Mouse (Mus musculus): ENCODE measurements at regions not wholly inside any gene's neighbourhood (a gene's known extent, or its start where the extent isn't known, plus 50 kb on each side); places are given as distances from the start of the nearest gene placed in this dataset.

DNA sequence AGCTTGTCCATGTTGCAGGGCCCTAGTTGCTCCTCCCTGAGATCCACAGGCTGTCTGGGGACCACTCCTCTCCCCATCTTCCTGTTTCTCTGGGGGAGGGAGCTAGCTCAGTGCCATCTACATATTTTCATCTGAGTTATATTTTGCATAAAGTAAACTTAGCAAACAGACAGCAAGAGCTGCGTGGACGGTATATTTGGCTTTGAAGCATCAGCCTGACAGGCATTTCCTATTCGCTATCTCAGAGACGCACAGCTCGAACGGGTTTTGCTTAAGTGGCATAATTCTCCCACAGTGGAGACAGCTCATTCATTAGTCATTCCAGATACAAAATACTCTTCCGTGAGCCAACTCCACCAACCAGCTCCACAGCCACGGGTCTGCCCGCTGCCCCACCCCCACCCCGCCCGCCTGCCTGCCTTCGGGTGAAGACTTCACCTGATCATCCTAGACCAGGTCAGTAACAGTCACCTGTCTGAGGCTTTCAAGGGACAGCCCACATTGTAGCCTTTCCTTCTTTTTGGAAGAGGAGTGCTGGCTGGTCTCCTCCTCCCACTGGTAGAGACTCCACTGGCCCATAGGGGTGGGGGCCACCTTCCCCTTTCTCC is 64.5 kb upstream of the Vps8 start:
- peaks cover 29% of the 10 kb centered on the region for H3K27me3 ChIP-seq (ENCODE audit: insufficient read depth, low read length)
- no peak overlapping the region for H3K4me3 ChIP-seq (replicated peaks; ENCODE audit: low read length)
- no peaks in the 10 kb centered on the region for H3K9me3 ChIP-seq (ENCODE audit: low read length)
- peaks cover 4% of the 10 kb centered on the region for H3K4me1 ChIP-seq (replicated peaks; ENCODE audit: low read depth, low read length)
- no peaks in the 10 kb centered on the region for H3K36me3 ChIP-seq (ENCODE audit: insufficient read depth, low read length)
- TF ChIP-seq POU5F1 (IDR thresholded peaks at IDR 0.05; ENCODE audit: borderline replicate concordance, low read length) (no peak), CTCF (conservative IDR thresholded peaks at IDR 0.05; ENCODE audit: low read length) (no peak), NANOG (IDR thresholded peaks at IDR 0.05; ENCODE audit: borderline replicate concordance, low read length) (no peak)

DNA sequence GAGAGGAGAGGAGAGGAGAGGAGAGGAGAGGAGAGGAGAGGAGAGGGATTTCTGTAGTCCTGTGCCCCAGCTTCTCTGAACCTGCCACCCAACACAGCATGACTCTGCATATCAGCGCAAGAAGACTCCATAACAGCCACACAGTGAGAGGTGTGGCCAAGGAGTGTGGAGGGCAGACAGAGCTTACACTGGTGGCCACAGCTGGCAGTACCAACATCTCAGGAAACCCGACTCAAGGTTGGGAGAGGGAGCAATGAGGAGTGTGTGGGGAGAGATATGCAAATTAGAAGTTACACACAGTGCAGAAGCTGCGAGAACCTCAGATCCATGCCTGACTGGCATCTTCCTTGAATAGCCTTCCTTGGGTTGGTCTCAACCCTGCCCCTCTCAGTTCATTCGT is 63.5 kb upstream of the Vps8 start:
- peaks cover 31% of the 10 kb centered on the region for H3K27me3 ChIP-seq (ENCODE audit: insufficient read depth, low read length)
- no peaks in the 10 kb centered on the region for H3K36me3 ChIP-seq (ENCODE audit: insufficient read depth, low read length)
- no peaks in the 10 kb centered on the region for H3K4me1 ChIP-seq (replicated peaks; ENCODE audit: low read depth, low read length)
- no peaks in the 10 kb centered on the region for H3K9me3 ChIP-seq (ENCODE audit: low read length)
- no peak overlapping the region for H3K4me3 ChIP-seq (replicated peaks; ENCODE audit: low read length)
- no peak for TF ChIP-seq CTCF (conservative IDR thresholded peaks at IDR 0.05; ENCODE audit: low read length)
- TF ChIP-seq POU5F1 (IDR thresholded peaks at IDR 0.05; ENCODE audit: borderline replicate concordance, low read length), result no peak
- no peak for TF ChIP-seq NANOG (IDR thresholded peaks at IDR 0.05; ENCODE audit: borderline replicate concordance, low read length)

DNA sequence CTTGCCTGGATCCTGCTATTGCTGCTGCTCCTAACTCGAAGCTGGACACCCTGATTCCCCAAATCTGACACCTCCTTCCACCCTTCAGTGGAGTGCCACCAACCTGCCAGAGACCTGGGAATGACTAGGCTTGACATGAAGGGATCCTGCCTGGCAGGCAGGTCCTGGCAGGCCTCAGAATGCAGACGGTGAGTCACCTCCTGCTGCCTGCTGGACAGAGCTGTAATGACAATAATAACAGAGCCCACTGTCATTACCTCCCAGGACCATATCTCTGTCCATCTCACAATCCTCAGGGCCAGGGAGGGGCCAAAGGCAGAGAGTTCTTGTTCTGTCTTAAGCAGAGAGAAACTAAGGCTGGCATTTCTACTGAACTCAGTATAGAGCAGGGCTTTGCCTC is 61.5 kb upstream of the Vps8 start:
- Histone ChIP-seq H3K36me3 (ENCODE audit: insufficient read depth, low read length) (no peaks in the 10 kb centered on the region), H3K27me3 (ENCODE audit: insufficient read depth, low read length) (peaks cover 24% of the 10 kb centered on the region)
- no peak for TF ChIP-seq CTCF (conservative IDR thresholded peaks at IDR 0.05; ENCODE audit: low read length)
- TF ChIP-seq POU5F1 (IDR thresholded peaks at IDR 0.05; ENCODE audit: borderline replicate concordance, low read length), result no peak
- no peak for TF ChIP-seq NANOG (IDR thresholded peaks at IDR 0.05; ENCODE audit: borderline replicate concordance, low read length)

DNA sequence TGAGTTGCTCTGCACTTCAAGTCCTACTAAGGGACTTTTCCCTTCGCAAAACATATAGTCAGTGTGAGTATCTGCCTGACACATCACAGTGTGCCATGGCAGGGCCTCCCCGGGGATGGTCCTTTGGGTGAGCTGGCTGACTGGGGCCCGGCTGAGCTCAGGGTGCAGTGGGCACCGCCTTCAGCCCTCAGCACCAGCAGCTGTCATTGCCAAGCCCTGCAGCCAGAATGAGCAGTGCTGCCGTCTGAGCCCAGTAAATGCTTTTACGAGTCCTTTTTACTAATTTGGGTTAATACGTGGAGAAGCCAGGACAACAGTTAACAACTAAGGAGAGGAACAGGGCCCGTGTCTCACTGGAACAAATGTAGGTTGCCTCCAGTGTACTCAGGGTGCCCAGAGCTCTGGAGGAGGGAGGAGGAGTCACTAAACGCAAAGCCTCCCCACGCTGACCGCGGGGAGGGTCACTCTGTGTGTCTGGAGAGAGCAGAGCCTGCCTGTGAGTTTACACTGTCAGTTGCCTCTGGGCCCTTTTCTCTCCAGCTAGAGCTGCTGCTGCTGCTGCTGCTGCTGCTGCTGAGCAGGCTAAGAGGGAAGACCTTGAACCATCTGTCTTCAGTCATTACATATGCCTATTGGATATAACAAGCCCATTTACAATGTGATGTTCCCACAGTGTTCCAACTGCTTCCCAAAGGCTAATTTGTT is 60.1 kb upstream of the Vps8 start:
- no peak overlapping the region for H3K4me3 ChIP-seq (replicated peaks; ENCODE audit: low read length)
- peaks cover 21% of the 10 kb centered on the region for H3K27me3 ChIP-seq (ENCODE audit: insufficient read depth, low read length)
- H3K4me1 ChIP-seq (replicated peaks; ENCODE audit: low read depth, low read length), result peaks cover 8% of the 10 kb centered on the region; the same call in 1 of the 2 replicates
- TF ChIP-seq NANOG (IDR thresholded peaks at IDR 0.05; ENCODE audit: borderline replicate concordance, low read length) (no peak), POU5F1 (IDR thresholded peaks at IDR 0.05; ENCODE audit: borderline replicate concordance, low read length) (no peak), CTCF (conservative IDR thresholded peaks at IDR 0.05; ENCODE audit: low read length) (no peak)
- H3K36me3 ChIP-seq (ENCODE audit: insufficient read depth, low read length), result no peaks in the 10 kb centered on the region
- H3K9me3 ChIP-seq (ENCODE audit: low read length), result no peaks in the 10 kb centered on the region

More for the DNA sequence above, 61.5 kb upstream of the Vps8 start:
- Histone ChIP-seq H3K4me1 (replicated peaks; ENCODE audit: low read depth, low read length) (no peaks in the 10 kb centered on the region), H3K4me3 (replicated peaks; ENCODE audit: low read length) (no peak overlapping the region), H3K9me3 (ENCODE audit: low read length) (no peaks in the 10 kb centered on the region)

DNA sequence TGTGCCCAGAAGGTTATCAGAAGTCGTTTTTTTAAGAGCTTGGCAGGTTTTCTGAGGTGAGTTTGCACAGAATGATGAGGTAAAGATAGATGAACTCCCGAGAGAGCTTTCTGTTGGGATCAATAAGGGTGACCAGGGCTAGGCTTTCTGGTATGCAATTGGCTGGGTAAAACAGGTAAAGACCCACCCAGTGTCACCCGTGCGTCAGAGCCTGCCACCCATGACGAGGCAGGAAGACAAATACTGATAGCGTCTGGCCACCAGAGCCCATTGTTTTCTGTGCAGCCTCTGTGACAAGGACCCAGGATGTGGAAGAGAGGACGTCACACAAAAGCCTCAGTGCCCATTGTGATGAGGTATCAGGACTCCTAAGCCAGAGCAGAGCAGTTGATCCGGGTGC is 58.0 kb upstream of the Vps8 start:
- TF ChIP-seq NANOG (IDR thresholded peaks at IDR 0.05; ENCODE audit: borderline replicate concordance, low read length) (no peak), POU5F1 (IDR thresholded peaks at IDR 0.05; ENCODE audit: borderline replicate concordance, low read length) (no peak), CTCF (conservative IDR thresholded peaks at IDR 0.05; ENCODE audit: low read length) (no peak)
- H3K9me3 ChIP-seq (ENCODE audit: low read length), result no peaks in the 10 kb centered on the region

DNA sequence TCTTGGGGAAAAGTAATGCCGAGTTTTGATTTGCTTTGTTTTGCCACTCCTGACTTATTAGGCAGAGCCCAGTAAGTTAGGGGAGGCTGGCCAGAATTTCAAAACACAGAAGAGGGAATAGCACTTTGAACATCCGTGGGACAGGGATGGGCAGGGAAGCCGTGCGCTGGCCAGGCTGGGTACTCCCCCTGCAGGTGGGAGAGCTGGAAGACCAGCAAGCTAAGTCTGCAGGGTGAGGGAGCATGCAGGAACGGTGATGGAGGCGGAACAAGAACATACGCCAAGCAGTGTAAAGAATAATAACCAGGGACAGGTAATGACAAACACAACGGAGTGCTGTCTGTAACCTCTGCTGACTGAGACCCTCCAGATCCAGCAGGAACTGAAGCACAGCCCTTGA is 55.5 kb upstream of the Vps8 start:
- TF ChIP-seq CTCF (conservative IDR thresholded peaks at IDR 0.05; ENCODE audit: low read length) (no peak), NANOG (IDR thresholded peaks at IDR 0.05; ENCODE audit: borderline replicate concordance, low read length) (no peak), POU5F1 (IDR thresholded peaks at IDR 0.05; ENCODE audit: borderline replicate concordance, low read length) (no peak)
- H3K4me1 ChIP-seq (replicated peaks; ENCODE audit: low read depth, low read length), result peaks cover 33% of the 10 kb centered on the region
- H3K4me3 ChIP-seq (replicated peaks; ENCODE audit: low read length), result no peak overlapping the region
- H3K36me3 ChIP-seq (ENCODE audit: insufficient read depth, low read length), result no peaks in the 10 kb centered on the region
- H3K9me3 ChIP-seq (ENCODE audit: low read length), result no peaks in the 10 kb centered on the region
- H3K27me3 ChIP-seq (ENCODE audit: insufficient read depth, low read length), result peaks cover 19% of the 10 kb centered on the region; the same call in 1 of the 2 replicates

More for the DNA sequence above, 58.0 kb upstream of the Vps8 start:
- peaks cover 21% of the 10 kb centered on the region for H3K4me1 ChIP-seq (replicated peaks; ENCODE audit: low read depth, low read length)
- peaks cover 24% of the 10 kb centered on the region for H3K27me3 ChIP-seq (ENCODE audit: insufficient read depth, low read length)
- no peaks in the 10 kb centered on the region for H3K36me3 ChIP-seq (ENCODE audit: insufficient read depth, low read length)
- no peak overlapping the region for H3K4me3 ChIP-seq (replicated peaks; ENCODE audit: low read length)

DNA sequence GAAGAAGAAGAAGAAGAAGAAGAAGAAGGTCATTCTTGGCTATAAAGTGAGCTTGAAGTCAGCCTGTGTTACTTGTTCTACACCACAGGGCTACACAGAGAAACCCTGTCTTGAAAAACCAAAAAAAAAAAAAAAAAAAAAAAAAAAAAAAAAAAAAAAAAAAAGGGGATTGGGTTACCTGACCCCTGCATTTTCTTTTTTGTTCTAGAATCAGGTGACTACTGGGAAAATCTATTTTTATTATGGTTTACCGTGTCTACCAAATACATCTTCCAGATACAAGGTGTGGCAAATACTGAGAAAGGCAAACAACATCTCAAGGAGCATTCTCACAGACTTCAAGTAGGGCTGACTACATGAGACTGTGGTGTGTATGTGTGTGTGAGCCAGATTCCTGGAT is 54.1 kb upstream of the Vps8 start:
- peaks cover 45% of the 10 kb centered on the region for H3K4me1 ChIP-seq (replicated peaks; ENCODE audit: low read depth, low read length)
- TF ChIP-seq NANOG (IDR thresholded peaks at IDR 0.05; ENCODE audit: borderline replicate concordance, low read length) (no peak), CTCF (conservative IDR thresholded peaks at IDR 0.05; ENCODE audit: low read length) (no peak), POU5F1 (IDR thresholded peaks at IDR 0.05; ENCODE audit: borderline replicate concordance, low read length) (no peak)

DNA sequence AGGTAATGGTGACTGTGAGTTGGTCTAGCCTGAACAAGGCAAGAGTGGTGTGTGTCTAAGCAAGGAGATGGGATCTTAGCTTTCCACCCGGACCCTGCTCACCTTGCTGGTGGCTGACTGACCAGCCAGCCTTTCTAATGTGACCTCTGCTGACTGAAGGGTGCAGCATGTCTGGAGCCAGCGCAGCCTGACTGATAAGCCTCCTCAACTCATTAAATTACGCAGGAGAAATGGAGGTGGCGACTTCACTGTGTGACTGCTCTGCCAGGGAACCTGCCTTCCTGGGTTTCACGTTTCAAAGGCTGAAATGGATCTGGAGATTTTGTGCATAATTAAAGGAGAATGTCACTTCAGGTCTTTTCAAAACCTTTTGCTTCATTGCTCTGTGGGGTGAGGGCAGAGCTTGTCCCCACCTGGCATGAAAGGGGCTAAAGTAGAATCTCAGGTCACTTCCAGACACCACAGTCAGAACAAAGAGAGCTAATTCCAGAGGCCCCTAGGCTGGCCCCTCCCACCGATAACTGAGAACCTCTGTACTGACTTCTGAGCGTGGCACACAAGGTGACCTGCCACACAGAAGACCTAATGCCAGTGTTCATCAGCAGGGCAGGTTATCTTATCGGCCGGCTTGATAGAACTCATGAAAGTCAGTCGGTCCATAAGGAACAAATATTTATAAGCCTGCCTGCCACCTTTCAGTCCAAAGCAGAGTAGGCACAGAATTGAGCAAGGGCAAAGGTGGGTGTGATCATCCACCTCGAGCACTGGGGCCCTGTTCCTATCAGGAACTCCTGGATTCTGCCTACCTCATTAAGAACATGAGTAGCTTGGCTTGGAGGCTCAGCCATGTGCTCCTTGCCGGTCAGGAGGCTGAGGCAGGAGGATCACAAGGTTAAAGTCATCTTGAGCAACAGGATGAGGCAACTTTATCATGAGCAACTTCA is 53.1 kb upstream of the Vps8 start:
- TF ChIP-seq NANOG (IDR thresholded peaks at IDR 0.05; ENCODE audit: borderline replicate concordance, low read length), result no peak
- no peak for TF ChIP-seq POU5F1 (IDR thresholded peaks at IDR 0.05; ENCODE audit: borderline replicate concordance, low read length)
- TF ChIP-seq CTCF (conservative IDR thresholded peaks at IDR 0.05; ENCODE audit: low read length), result no peak
- no peak overlapping the region for H3K4me3 ChIP-seq (replicated peaks; ENCODE audit: low read length)
- peaks cover 48% of the 10 kb centered on the region for H3K4me1 ChIP-seq (replicated peaks; ENCODE audit: low read depth, low read length)
- H3K36me3 ChIP-seq (ENCODE audit: insufficient read depth, low read length), result no peaks in the 10 kb centered on the region
- no peaks in the 10 kb centered on the region for H3K9me3 ChIP-seq (ENCODE audit: low read length)
- H3K27me3 ChIP-seq (ENCODE audit: insufficient read depth, low read length), result peaks cover 20% of the 10 kb centered on the region; the same call in 1 of the 2 replicates

More for the DNA sequence above, 54.1 kb upstream of the Vps8 start:
- Histone ChIP-seq H3K9me3 (ENCODE audit: low read length) (no peaks in the 10 kb centered on the region), H3K27me3 (ENCODE audit: insufficient read depth, low read length) (peaks cover 22% of the 10 kb centered on the region; the same call in 1 of the 2 replicates), H3K4me3 (replicated peaks; ENCODE audit: low read length) (no peak overlapping the region), H3K36me3 (ENCODE audit: insufficient read depth, low read length) (no peaks in the 10 kb centered on the region)
